ENCODE assay signal across 11 mouse cellular contexts in the genomic region with DNA sequence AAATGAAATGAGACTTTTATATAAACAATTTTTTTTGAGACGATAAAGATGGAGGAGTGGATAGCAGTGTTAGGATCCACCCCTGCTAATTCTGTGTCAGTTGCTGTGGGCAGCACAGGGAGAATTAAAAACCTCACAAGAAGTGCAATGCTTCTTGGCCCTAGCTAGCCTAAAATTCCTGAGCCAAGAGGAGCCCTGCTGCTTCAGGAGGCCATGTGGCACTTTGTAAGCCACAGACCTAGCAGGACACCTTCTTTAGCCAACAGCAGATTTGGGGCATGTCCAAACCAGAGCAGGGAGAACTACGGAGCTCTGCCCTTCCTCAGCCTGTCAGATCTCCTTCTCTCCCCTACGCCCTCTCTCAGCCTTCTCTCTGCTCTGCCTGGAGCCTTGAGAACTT. TPM values are rescaled to one million over a fixed set of nuclear protein-coding genes. Genes with fewer than 3 reads are reported as not detected.
DNase-seq lines count a peak whose midpoint lies in the region; ATAC-seq lines count a peak whose summit lies in the region.
"Had no signal": no experiment of that assay in that cellular context is flagged by ENCODE, and none has a peak within 500 bp of the region (broad histone marks: within the 10 kb centered on the region; RNA-seq: fewer than 3 reads in every experiment).

No protein-coding gene starts in this region.

- ATAC-seq in forebrain, embryonic 11.5 days (replicated peaks; ENCODE audit: low FRiP score): no peak
- ATAC-seq in lung, embryonic 15.5 days (ENCODE audit: borderline replicate concordance, extremely low read depth, low FRiP score, low TSS enrichment): no peak
- ATAC-seq in intestine, embryonic 15.5 days: no peak
- ATAC-seq: forebrain, embryonic 13.5 days had no signal

- H3K4me2 ChIP-seq in forebrain, embryonic 11.5 days (ENCODE audit: low read depth, low read length, severe bottlenecking): no peak overlapping the region
- H3K4me2 ChIP-seq in lung, embryonic 15.5 days: no peak overlapping the region
- no peak overlapping the region for H3K4me2 ChIP-seq in intestine, embryonic 15.5 days (replicated peaks)
- H3K4me2 ChIP-seq: forebrain, embryonic 13.5 days; neural tube, embryonic 13.5 days had no signal

- 82% methylated on average over 3 of the region's 3 CpGs for WGBS in forebrain, embryonic 10.5 days
- 82% methylated on average over 3 of the region's 3 CpGs for WGBS in forebrain, embryonic 11.5 days
- 38% methylated on average over 3 of the region's 3 CpGs for WGBS in lung, embryonic 15.5 days
- WGBS in intestine, embryonic 15.5 days: 48% methylated on average over 3 of the region's 3 CpGs

- H3K36me3 ChIP-seq in forebrain, embryonic 10.5 days (replicated peaks): no peaks in the 10 kb centered on the region
- H3K36me3 ChIP-seq in forebrain, embryonic 11.5 days (ENCODE audit: control insufficient read depth, insufficient read depth, low read length): no peaks in the 10 kb centered on the region
- H3K36me3 ChIP-seq in lung, embryonic 15.5 days: no peaks in the 10 kb centered on the region
- no peaks in the 10 kb centered on the region for H3K36me3 ChIP-seq in intestine, embryonic 15.5 days
- H3K36me3 ChIP-seq: neural tube, embryonic 13.5 days had no signal

- no peaks in the 10 kb centered on the region for H3K9me3 ChIP-seq in forebrain, embryonic 10.5 days
- no peaks in the 10 kb centered on the region for H3K9me3 ChIP-seq in forebrain, embryonic 11.5 days (ENCODE audit: control insufficient read depth, low read length)
- H3K9me3 ChIP-seq in lung, embryonic 15.5 days: no peaks in the 10 kb centered on the region
- H3K9me3 ChIP-seq in intestine, embryonic 15.5 days: no peaks in the 10 kb centered on the region
- H3K9me3 ChIP-seq: forebrain, embryonic 13.5 days; neural tube, embryonic 13.5 days had no signal

- H3K9ac ChIP-seq in forebrain, embryonic 11.5 days (ENCODE audit: low read length): no peak overlapping the region
- no peak overlapping the region for H3K9ac ChIP-seq in lung, embryonic 15.5 days
- H3K9ac ChIP-seq in intestine, embryonic 15.5 days: no peak overlapping the region
- H3K9ac ChIP-seq: forebrain, embryonic 13.5 days; neural tube, embryonic 13.5 days had no signal

- H3K27me3 ChIP-seq in forebrain, embryonic 10.5 days (ENCODE audit: poor library complexity, severe bottlenecking): no peaks in the 10 kb centered on the region
- no peaks in the 10 kb centered on the region for H3K27me3 ChIP-seq in forebrain, embryonic 11.5 days (ENCODE audit: control insufficient read depth, insufficient read depth, low read length)
- no peaks in the 10 kb centered on the region for H3K27me3 ChIP-seq in lung, embryonic 15.5 days
- H3K27me3 ChIP-seq in intestine, embryonic 15.5 days (replicated peaks): no peaks in the 10 kb centered on the region
- H3K27me3 ChIP-seq: forebrain, embryonic 13.5 days; neural tube, embryonic 13.5 days had no signal

- H3K4me3 ChIP-seq in forebrain, embryonic 10.5 days: no peak overlapping the region
- no peak overlapping the region for H3K4me3 ChIP-seq in forebrain, embryonic 11.5 days (ENCODE audit: low read depth, low read length)
- no peak overlapping the region for H3K4me3 ChIP-seq in lung, embryonic 15.5 days
- H3K4me3 ChIP-seq in intestine, embryonic 15.5 days (replicated peaks): no peak overlapping the region
- H3K4me3 ChIP-seq: forebrain, embryonic 13.5 days; neural tube, embryonic 13.5 days had no signal

- H3K4me1 ChIP-seq in forebrain, embryonic 10.5 days: 0 out of 2 replicates have a peak, but pooled peaks cover 4% of the 10 kb centered on the region
- no peaks in the 10 kb centered on the region for H3K4me1 ChIP-seq in forebrain, embryonic 11.5 days (replicated peaks; ENCODE audit: control insufficient read depth, insufficient read depth, low read length)
- peaks cover 7% of the 10 kb centered on the region for H3K4me1 ChIP-seq in lung, embryonic 15.5 days
- peaks cover 10% of the 10 kb centered on the region; the same call in 1 of the 2 replicates for H3K4me1 ChIP-seq in intestine, embryonic 15.5 days (replicated peaks)

- DNase-seq in forebrain, embryonic 10.5 days (ENCODE audit: extremely low spot score, low spot score): no peak
- no peak for DNase-seq in forebrain, embryonic 11.5 days (ENCODE audit: low spot score)
- no peak for DNase-seq in lung, adult 18-20 months
- peak; percentile 88 for DNase-seq in cerebellum, adult 11 months
- DNase-seq in layer of hippocampus, adult 18-20 months (ENCODE audit: low spot score in 2 of 2): no peak
- no peak for DNase-seq in natural killer cell, adult 2 months (ENCODE audit: low spot score in 2 of 2)

- peak overlapping the region; percentile 58 for H3K27ac ChIP-seq in forebrain, embryonic 10.5 days
- no peak overlapping the region for H3K27ac ChIP-seq in forebrain, embryonic 11.5 days (ENCODE audit: low read depth, low read length)
- H3K27ac ChIP-seq in lung, embryonic 15.5 days: 0 out of 2 replicates have a peak overlapping the region, but pooled peaks have one; percentile 1
- peak overlapping the region; percentile 59 for H3K27ac ChIP-seq in intestine, embryonic 15.5 days
- H3K27ac ChIP-seq: forebrain, embryonic 13.5 days; macrophage; neural tube, embryonic 13.5 days had no signal

RNA-seq across cellular contexts. Expression of a gene that starts 13.8 kb away (rescaled TPM):
- polyA plus RNA-seq in forebrain, embryonic 10.5 days (2016; fragmentation: Nextera tagmentation; extraction: Ambion mirVana): 22.8 and 23.1 TPM in 2 replicates
- polyA plus RNA-seq in forebrain, embryonic 11.5 days (2014; fragmentation: Nextera tagmentation; extraction: Ambion mirVana): 39.8 and 43.9 TPM in 2 replicates
- polyA plus RNA-seq in lung, embryonic 15.5 days (2015; fragmentation: Nextera tagmentation; extraction: Ambion mirVana): 21.1 and 25.2 TPM in 2 replicates
- polyA plus RNA-seq in intestine, embryonic 15.5 days (2015; fragmentation: Nextera tagmentation; extraction: Ambion mirVana): 21.2 and 21.4 TPM in 2 replicates
- 10 to 100 TPM; 21.1 to 21.4 TPM for total RNA-seq in layer of hippocampus, adult 18-20 months (2021)
